Mouse (Mus musculus): ENCODE results near the gene Opalin. TPM values are rescaled to one million over a fixed set of nuclear protein-coding genes. Genes with fewer than 3 reads are reported as not detected.

Gene Opalin
- polyA plus RNA-seq (2015; fragmentation: Nextera tagmentation; extraction: Ambion mirVana): not detected in 2 replicates

DNA sequence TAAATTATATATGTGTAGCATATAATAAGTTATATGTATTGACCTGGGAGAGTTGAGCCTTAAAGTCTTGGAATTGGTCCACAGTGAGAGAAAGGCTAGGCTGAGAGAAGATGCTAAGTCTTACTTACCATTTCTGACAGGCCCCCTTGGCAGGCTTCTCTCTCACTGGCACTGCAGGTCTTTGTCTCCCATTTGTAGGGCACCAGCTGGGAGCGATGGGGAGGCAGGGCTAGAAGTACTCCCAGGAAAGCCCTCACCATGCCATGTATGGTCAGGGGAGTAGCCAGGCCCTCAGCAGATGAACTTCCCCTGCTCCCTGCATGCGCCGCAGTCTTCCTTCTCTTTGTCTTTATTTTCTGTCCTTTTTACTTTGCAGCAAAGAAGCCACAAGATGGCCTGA, at the start of gene Opalin:
Gene Opalin, minus strand, starts transcription at position 208 of the 400 bp plus-strand sequence.
- Histone ChIP-seq H3K9me3 (replicated peaks) (no peaks in the 10 kb centered on the region), H3K9ac (no peak within 1 kb of the TSS), H3K36me3 (no peaks in the 10 kb centered on the region), H3K27me3 (no peaks in the 10 kb centered on the region), H3K4me2 (replicated peaks) (no peak within 1 kb of the TSS), H3K27ac (replicated peaks) (no peak within 1 kb of the TSS), H3K4me3 (replicated peaks) (no peak within 1 kb of the TSS), H3K4me1 (0 out of 2 replicates have a peak, but pooled peaks cover 3% of the 10 kb centered on the region)
- no peak for ATAC-seq (ENCODE audit: insufficient number of reproducible peaks, low FRiP score, low TSS enrichment, low read depth)
- WGBS: 86% methylated on average over 3 of the region's 3 CpGs

DNA sequence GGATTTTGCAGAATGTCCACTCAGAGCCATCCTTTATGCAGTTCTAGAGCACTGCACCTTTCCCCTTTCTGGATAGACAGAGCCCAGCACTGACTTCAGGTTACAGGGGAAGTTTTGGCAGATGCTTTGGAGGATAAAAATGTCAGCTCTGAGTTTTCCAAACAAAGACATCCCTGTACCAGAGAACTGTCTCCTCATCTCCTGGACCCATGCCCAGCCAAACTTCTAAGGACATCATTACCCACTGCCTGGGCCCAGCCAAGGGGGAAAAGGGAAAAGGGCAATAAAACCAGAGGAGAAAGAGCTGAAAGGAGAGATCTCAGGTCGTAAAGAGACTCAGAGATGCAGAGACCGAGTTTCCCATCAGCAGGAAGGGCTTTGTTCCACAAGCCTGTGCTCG, 46.1 kb upstream of the Opalin start:
- Histone ChIP-seq H3K9me3 (replicated peaks) (no peaks in the 10 kb centered on the region), H3K4me2 (replicated peaks) (no peak overlapping the region), H3K4me3 (replicated peaks) (no peak overlapping the region), H3K4me1 (peaks cover 9% of the 10 kb centered on the region; the same call in 1 of the 2 replicates), H3K36me3 (no peaks in the 10 kb centered on the region), H3K27ac (replicated peaks) (no peak overlapping the region), H3K27me3 (no peaks in the 10 kb centered on the region), H3K9ac (no peak overlapping the region)
- WGBS: 54% methylated on average over 3 of the region's 3 CpGs
- no peak for ATAC-seq (ENCODE audit: insufficient number of reproducible peaks, low FRiP score, low TSS enrichment, low read depth)

DNA sequence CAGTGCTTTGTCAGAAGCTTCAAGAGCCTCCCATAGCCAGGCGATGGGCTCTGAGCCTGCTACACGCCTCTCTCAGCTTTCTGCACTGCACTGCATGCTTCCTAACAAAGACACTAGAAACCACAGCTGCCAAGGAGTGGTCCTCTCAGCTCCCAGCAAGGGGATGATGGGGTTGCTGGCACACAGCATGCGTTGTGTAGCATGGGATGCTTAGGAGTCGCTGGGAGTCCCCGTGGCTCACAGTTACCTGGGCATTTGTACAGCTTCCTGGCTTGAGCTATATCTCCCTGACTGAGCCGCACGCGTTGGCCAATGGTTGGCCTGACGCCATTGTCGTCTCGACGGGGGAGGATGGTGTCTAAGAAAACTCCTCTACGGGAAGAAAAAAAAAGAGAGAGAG, 43.0 kb upstream of the Opalin start:
- H3K27me3 ChIP-seq: no peaks in the 10 kb centered on the region
- no peak overlapping the region for H3K9ac ChIP-seq
- no peak for ATAC-seq (ENCODE audit: insufficient number of reproducible peaks, low FRiP score, low TSS enrichment, low read depth)
- no peak overlapping the region for H3K4me2 ChIP-seq (replicated peaks)
- H3K4me3 ChIP-seq (replicated peaks): no peak overlapping the region
- H3K27ac ChIP-seq (replicated peaks): no peak overlapping the region
- no peaks in the 10 kb centered on the region for H3K9me3 ChIP-seq (replicated peaks)
- H3K36me3 ChIP-seq: no peaks in the 10 kb centered on the region
- peaks cover 10% of the 10 kb centered on the region; the same call in 1 of the 2 replicates for H3K4me1 ChIP-seq
- 86% methylated on average over 13 of the region's 13 CpGs for WGBS

GRCm38 (mm10) chr19:41118346-41118745, 41.4 kb upstream of the Opalin start:
- Histone ChIP-seq H3K27me3 (no peaks in the 10 kb centered on the region), H3K9me3 (replicated peaks) (no peaks in the 10 kb centered on the region), H3K4me3 (replicated peaks) (no peak overlapping the region), H3K9ac (no peak overlapping the region), H3K36me3 (no peaks in the 10 kb centered on the region), H3K27ac (replicated peaks) (no peak overlapping the region), H3K4me2 (replicated peaks) (no peak overlapping the region), H3K4me1 (peaks cover 13% of the 10 kb centered on the region; the same call in 1 of the 2 replicates)
- ATAC-seq (ENCODE audit: insufficient number of reproducible peaks, low FRiP score, low TSS enrichment, low read depth): peak; percentile 56; the same call in 1 of the 2 replicates
- 16% methylated on average over 6 of the region's 6 CpGs for WGBS

GRCm38 (mm10) chr19:41117334-41117733, 40.4 kb upstream of the Opalin start:
- no peak overlapping the region for H3K9ac ChIP-seq
- no peak overlapping the region for H3K4me2 ChIP-seq (replicated peaks)
- 66% methylated on average over 4 of the region's 4 CpGs for WGBS
- no peak for ATAC-seq (ENCODE audit: insufficient number of reproducible peaks, low FRiP score, low TSS enrichment, low read depth)
- no peak overlapping the region for H3K27ac ChIP-seq (replicated peaks)
- no peak overlapping the region for H3K4me3 ChIP-seq (replicated peaks)
- no peaks in the 10 kb centered on the region for H3K36me3 ChIP-seq
- H3K4me1 ChIP-seq: peaks cover 13% of the 10 kb centered on the region; the same call in 1 of the 2 replicates
- H3K9me3 ChIP-seq (replicated peaks): no peaks in the 10 kb centered on the region
- no peaks in the 10 kb centered on the region for H3K27me3 ChIP-seq

DNA sequence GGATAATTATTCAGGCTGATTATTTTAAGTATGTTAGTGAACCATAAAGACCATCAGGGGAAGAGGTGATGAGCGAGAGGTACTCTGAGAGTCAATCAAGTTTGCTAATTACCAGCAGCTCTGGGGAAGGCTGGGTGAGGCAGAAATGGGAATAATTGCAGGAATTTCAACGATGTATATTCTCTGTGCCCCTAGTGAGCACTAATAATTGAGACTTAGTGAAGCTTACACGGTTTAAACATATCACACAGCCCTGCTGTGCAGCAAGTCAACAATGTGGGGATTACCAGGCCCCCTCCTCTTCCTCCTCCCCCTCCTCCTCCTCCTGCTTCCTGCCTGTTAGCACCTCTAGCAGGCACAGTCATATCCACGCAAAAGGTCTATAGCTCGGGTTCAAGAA, 37.7 kb upstream of the Opalin start:
- Histone ChIP-seq H3K4me2 (replicated peaks) (no peak overlapping the region), H3K9ac (no peak overlapping the region), H3K4me3 (replicated peaks) (no peak overlapping the region), H3K36me3 (no peaks in the 10 kb centered on the region), H3K9me3 (replicated peaks) (no peaks in the 10 kb centered on the region), H3K27me3 (peaks cover 5% of the 10 kb centered on the region; the same call in 1 of the 2 replicates), H3K27ac (replicated peaks) (no peak overlapping the region), H3K4me1 (peaks cover 13% of the 10 kb centered on the region; the same call in 1 of the 2 replicates)
- 40% methylated on average over 5 of the region's 5 CpGs for WGBS
- ATAC-seq (ENCODE audit: insufficient number of reproducible peaks, low FRiP score, low TSS enrichment, low read depth): no peak

DNA sequence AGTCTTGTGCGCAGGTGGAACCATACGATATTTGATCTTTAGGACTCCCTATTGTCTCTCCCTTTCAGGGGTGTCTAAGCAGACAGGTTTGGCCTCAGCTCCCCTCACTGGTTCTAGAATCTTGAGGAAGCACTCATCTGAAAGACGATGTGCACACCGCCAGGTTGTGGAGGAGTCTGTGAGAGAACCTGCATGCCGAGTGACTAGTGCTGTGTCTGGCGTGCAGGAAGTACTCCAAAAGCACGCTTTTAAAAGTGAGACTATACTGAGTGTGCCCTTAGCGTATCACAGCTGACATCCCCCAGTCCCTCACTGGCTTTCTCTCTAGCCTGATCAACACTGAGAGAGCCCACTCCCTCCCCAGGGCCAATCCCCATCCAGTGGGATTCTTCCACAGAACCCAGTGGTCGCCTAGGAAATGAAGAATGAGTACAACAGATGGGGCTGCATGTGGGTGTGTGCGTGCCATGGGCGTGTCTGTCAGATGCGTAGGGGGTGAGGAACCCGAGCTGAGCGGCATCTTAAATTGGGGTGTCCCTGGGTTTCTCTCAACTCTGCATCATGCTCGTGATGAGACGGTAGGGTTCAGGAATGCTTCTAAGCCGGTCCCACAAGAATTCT, 37.1 kb upstream of the Opalin start:
- Histone ChIP-seq H3K36me3 (no peaks in the 10 kb centered on the region), H3K27ac (replicated peaks) (no peak overlapping the region), H3K4me3 (replicated peaks) (no peak overlapping the region), H3K27me3 (peaks cover 5% of the 10 kb centered on the region; the same call in 1 of the 2 replicates), H3K9ac (no peak overlapping the region), H3K9me3 (replicated peaks) (no peaks in the 10 kb centered on the region), H3K4me2 (replicated peaks) (no peak overlapping the region), H3K4me1 (peaks cover 18% of the 10 kb centered on the region; the same call in 1 of the 2 replicates)
- no peak for ATAC-seq (ENCODE audit: insufficient number of reproducible peaks, low FRiP score, low TSS enrichment, low read depth)
- 67% methylated on average over 17 of the region's 17 CpGs for WGBS

DNA sequence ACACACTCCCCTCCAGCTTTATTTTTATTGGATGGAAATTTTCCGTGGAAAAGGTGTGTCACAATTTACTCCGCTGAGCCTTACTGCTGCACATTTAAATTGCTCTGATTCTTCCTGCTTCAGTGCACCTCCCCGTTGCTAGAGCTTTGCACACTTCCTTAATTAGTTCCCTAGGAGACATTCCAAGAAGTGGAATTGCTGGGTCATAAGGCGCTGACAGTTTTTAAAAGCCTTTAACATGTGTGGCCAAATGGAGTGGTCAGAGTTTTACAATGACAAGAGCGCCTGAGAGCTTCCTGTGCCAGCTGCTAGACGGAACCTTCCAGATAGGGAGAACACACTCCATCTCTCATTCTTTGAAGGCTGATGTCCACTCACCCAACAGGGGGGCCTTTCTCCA, 35.7 kb upstream of the Opalin start:
- H3K9ac ChIP-seq: no peak overlapping the region
- 0 out of 2 replicates have a peak, but pooled peaks cover 10% of the 10 kb centered on the region for H3K4me1 ChIP-seq
- no peak overlapping the region for H3K27ac ChIP-seq (replicated peaks)
- no peak for ATAC-seq (ENCODE audit: insufficient number of reproducible peaks, low FRiP score, low TSS enrichment, low read depth)
- no peaks in the 10 kb centered on the region for H3K36me3 ChIP-seq
- no peaks in the 10 kb centered on the region for H3K9me3 ChIP-seq (replicated peaks)
- H3K27me3 ChIP-seq: peaks cover 5% of the 10 kb centered on the region; the same call in 1 of the 2 replicates
- H3K4me2 ChIP-seq (replicated peaks): no peak overlapping the region
- 58% methylated on average over 6 of the region's 6 CpGs for WGBS
- no peak overlapping the region for H3K4me3 ChIP-seq (replicated peaks)

DNA sequence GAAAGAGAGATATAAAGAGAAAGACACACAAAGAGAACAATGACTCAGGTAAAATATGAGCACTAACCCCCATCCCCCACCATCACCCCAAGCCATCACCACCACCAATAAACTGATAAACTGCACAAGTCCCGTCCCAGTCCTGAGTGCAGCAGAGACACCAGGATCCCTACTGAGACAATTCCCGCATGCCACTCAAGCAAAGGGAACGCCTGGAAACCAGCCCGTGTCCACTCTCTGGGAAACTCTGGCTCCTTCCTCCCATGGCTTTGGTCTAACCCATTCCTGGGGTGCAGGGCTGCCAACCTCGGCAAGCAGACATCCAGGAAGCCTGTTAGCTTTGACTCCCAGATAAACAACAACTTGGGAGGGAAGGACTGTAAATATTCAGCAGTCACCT, 33.1 kb upstream of the Opalin start:
- Histone ChIP-seq H3K4me2 (replicated peaks) (no peak overlapping the region), H3K9ac (no peak overlapping the region), H3K36me3 (no peaks in the 10 kb centered on the region), H3K27ac (replicated peaks) (no peak overlapping the region), H3K9me3 (replicated peaks) (no peaks in the 10 kb centered on the region), H3K4me1 (0 out of 2 replicates have a peak, but pooled peaks cover 17% of the 10 kb centered on the region), H3K4me3 (replicated peaks) (no peak overlapping the region), H3K27me3 (peaks cover 5% of the 10 kb centered on the region; the same call in 1 of the 2 replicates)
- ATAC-seq (ENCODE audit: insufficient number of reproducible peaks, low FRiP score, low TSS enrichment, low read depth): no peak
- 57% methylated on average over 5 of the region's 5 CpGs for WGBS

GRCm38 (mm10) chr19:41109496-41109895, 32.6 kb upstream of the Opalin start:
- no peak overlapping the region for H3K9ac ChIP-seq
- H3K4me2 ChIP-seq (replicated peaks): no peak overlapping the region
- no peak overlapping the region for H3K27ac ChIP-seq (replicated peaks)
- H3K27me3 ChIP-seq: peaks cover 5% of the 10 kb centered on the region; the same call in 1 of the 2 replicates
- ATAC-seq (ENCODE audit: insufficient number of reproducible peaks, low FRiP score, low TSS enrichment, low read depth): no peak
- 59% methylated on average over 8 of the region's 8 CpGs for WGBS
- no peaks in the 10 kb centered on the region for H3K36me3 ChIP-seq
- H3K4me1 ChIP-seq: 0 out of 2 replicates have a peak, but pooled peaks cover 14% of the 10 kb centered on the region
- no peak overlapping the region for H3K4me3 ChIP-seq (replicated peaks)
- H3K9me3 ChIP-seq (replicated peaks): no peaks in the 10 kb centered on the region

- Histone ChIP-seq H3K9ac (no peak overlapping the region), H3K27ac (replicated peaks) (no peak overlapping the region), H3K9me3 (replicated peaks) (no peaks in the 10 kb centered on the region), H3K4me2 (replicated peaks) (no peak overlapping the region), H3K36me3 (no peaks in the 10 kb centered on the region), H3K4me3 (replicated peaks) (no peak overlapping the region), H3K4me1 (0 out of 2 replicates have a peak, but pooled peaks cover 14% of the 10 kb centered on the region), H3K27me3 (peaks cover 5% of the 10 kb centered on the region; the same call in 1 of the 2 replicates)
- WGBS: 81% methylated on average over 7 of the region's 7 CpGs
- ATAC-seq (ENCODE audit: insufficient number of reproducible peaks, low FRiP score, low TSS enrichment, low read depth): no peak
Measured at GRCm38 (mm10) chr19:41108666-41109065, 31.8 kb upstream of the Opalin start.

Measured in embryonic facial prominence, embryonic 15.5 days (tissue).